Mouse (Mus musculus) WW6 (cell line): ENCODE data around the gene Dock4.

Experiments used
- DNase-seq: peaks from one replicate; pipeline ENCODE4 v3.0.0-alpha.2; 2013; ENCODE audit warnings: low read depth, low spot score

Dock4 gene

DNA sequence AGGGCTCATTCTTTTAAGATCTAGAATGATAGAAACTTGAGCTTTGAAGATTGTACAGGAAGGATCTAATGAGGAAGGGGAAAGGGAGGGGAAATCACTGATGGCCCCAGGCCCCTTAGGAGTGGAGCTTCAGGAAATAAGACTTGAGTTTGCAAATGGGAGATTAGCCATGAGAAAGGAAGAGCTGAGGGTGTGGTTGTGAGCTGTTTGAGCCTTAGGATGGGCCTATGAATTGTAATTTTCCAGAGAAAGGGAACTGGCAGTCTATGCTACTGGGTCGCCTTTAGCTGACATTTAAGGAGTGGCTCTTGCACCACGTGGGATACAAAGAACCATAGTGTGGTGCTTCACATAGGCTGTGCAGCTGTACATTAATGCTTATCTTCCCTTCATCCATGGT, 208.6 kb downstream of the Dock4 start:
- peak; percentile 11 for DNase-seq

- no peak for DNase-seq
These were observed 210.1 kb downstream of the Dock4 start for GRCm38 (mm10) chr12:40655861-40656260.

DNA sequence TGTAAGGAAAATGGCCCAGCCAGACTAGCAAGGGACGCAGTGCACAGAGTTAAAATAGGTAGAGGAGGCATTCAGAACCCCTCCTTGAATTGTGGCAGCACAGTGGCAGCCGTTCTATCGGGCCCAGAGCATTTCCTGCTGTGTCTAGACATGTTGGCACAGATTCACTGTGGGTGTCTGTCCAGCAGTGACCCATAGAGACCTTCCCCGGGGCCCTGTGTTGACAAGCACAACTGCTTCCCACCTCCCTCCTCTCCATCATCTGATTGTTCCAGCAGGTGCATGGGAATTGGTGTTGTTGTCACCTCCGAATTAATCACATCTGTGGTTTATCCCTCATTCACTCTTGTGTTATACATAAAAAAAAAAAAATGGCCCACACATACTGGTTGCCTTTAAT, 210.7 kb downstream of the Dock4 start:
- DNase-seq = no peak

DNA sequence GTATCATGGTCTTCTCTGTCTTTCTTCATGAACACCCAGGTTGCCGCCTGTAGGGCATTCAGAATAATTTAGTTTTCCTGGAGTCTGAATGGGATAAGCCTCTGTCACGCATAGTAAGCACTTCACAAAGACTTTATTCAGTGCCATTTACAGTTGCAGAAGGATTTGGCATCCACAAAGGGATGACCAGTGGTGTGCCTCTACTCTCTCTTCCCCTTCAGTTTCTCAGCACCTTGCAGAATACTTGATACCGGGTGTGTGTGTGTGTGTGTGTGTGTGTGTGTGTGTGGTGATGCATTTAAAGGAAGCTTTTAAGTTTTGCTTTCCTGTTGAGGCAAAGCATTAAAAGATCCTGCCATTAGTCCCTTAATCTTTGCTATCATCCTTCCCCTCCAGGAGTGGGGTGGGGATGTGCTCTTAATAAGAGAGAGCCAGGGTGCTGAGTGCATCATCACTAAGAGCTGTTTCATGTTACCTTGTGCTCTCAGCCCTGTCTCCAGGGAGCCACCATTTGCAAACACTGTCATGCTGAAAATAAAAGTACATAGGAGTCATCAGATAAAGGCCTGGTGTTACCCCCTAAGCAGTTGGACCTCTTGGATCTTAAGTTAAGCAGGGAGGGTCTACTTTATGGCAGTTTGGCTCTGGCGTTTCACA, 211.6 kb downstream of the Dock4 start:
- no peak for DNase-seq

DNA sequence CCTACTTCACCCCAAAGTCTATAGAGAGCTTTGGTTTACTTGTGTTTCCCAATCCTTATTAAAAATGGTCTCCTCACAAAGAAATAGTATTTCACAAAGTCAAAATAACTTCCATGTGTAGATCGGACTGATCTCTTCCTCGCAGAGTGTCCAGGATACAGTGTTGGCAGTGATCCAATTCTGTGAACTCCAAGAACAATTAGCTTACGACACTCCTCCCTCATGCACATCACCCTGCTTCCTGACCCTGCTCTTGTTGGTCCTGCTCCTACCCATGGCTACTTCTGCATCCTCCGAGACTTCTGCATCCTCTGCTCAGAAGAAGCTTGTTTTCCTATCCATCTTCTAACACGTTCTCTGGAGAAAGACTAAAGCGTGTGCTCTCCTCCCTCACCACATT, 213.9 kb downstream of the Dock4 start:
- no peak for DNase-seq

DNA sequence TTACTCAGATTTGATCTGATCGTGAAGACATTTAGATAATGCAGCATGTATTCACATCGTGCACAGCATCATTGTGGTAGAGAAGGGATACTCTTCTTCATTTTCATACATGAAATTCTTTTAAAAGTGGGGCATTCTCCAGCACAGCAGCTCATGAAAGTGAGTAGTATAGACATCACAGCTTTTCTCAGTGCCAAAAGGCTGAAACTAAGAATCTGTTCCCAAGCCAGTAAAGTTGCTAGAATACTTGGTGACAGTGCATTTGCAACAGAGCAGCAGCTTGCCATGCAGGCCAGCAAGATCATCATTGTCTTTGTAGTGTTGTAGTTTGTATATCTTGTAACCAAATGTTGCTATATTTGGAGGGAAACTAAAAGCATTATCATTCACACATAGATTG, 223.7 kb downstream of the Dock4 start:
- no peak for DNase-seq

DNA sequence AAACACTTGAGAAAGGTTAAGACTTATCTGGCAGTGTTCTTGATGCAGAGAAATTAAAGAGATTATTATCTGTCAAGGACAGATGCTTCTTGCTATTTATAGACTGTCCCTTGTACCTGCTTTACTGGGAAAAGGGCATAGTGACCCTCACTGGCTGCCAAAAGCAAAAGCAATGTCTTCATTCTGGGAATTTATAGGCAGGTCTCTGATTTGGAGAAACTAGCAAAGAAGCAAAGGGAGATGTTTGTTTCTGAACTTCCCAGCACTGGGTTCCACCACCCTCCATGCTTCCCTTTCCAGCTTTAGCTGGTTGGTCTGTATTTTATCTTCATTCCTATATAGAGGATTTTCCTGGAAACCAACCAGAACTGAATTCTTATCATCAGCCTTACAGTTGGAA, 225.0 kb downstream of the Dock4 start:
- no peak for DNase-seq

GRCm38 (mm10) chr12:40679713-40680112, 234.0 kb downstream of the Dock4 start:
- DNase-seq = no peak

- peak; percentile 9 for DNase-seq
These were observed 234.8 kb downstream of the Dock4 start for GRCm38 (mm10) chr12:40680551-40680950.

DNA sequence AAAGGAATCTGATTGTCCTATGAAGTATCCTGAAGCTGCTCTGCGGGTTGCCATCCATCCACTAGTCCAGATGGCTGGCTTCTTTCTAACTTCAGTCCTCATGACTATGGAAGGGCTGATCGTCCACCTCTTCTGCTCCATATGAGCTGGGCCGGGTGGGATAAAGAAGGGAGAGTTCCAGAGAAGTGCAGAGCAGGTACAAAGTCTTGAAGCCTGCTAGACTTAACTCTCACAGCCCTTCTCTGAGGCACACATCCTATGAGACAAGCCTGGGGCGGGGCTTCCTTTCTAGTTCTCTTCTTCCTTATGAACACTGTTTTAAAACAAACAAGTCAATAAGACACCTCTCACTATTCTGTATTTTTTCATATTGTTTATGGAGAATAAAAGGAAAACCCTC, 245.7 kb downstream of the Dock4 start:
- DNase-seq = no peak

DNA sequence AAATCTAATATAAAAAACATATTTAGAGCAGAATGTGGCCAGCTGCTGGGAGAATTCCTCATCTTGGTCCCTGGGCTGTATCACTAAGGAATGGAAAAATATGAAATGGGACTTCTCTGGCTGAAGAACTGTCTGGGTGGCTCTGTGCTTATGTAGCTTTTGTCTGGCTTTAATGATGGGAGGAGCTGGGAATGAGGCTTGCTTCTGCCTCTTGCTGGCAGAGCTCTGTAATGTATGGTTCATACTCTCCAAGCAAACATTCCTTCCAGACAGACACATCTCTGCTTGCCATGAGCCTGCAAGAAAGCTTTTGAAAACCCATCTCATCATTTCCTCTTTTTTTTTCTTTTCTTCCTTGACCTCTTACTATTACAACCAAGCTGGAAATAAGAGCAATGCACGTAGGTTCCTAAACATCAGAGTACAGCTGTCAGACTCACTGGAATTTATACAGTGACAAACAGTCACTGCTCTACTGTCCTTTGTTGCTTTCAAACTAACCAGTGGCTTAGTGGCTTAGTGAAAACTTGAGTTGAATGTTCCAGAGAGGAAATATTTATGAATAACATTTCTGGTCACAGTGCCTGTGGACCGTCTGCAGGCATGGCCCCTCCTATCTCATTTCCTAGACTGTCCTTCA, 248.4 kb downstream of the Dock4 start:
- DNase-seq = no peak

GRCm38 (mm10) chr12:40698330-40698729, 252.6 kb downstream of the Dock4 start:
- DNase-seq = no peak

DNA sequence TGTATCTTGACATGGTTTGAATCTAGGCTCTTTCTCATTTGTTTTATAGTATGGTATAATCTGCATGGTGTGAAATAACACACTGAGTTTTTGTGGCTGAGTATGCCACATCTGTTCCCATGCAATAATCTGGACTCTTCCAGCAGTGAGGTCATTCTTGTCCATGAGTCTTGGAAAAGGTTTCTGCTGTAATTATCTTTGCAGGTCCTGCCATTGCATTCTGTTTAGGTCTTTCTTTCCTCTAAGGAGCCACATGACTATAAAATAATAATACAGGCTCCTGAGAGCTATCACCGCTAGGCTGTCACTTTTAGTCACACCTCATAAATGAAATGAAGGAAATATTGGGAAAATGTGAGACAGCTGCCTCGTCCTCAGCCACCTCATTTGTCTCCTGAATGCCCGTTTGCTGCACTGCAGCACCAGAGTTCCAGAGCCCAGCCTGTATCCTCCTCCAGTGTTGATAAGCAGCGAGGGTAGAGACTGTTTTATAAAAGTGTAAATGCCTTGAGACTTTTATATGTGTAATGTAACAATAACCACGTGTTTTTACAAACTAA, 256.6 kb downstream of the Dock4 start:
- no peak for DNase-seq

GRCm38 (mm10) chr12:40704296-40704695, 258.5 kb downstream of the Dock4 start:
- DNase-seq = no peak

GRCm38 (mm10) chr12:40707108-40707507, 261.4 kb downstream of the Dock4 start:
- DNase-seq = no peak

DNA sequence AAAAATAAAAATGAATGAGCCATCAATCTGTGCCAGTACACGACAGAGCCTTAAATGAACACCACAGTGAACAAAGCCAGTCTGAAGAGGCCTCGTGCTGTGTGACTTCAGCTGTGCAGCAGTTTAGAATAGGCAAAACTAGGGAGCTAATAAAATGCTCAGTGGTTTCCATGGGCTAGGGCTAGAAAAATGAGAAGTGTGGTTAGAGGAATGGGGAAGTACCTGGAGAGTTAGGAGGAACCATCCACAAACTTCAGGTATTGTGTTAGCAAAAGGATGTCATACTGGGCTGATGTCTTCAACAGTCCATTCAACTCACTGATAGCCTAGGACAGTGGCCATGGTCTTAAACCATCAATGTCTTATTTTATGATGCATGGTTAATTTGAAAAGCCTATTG, 263.3 kb downstream of the Dock4 start:
- no peak for DNase-seq

DNA sequence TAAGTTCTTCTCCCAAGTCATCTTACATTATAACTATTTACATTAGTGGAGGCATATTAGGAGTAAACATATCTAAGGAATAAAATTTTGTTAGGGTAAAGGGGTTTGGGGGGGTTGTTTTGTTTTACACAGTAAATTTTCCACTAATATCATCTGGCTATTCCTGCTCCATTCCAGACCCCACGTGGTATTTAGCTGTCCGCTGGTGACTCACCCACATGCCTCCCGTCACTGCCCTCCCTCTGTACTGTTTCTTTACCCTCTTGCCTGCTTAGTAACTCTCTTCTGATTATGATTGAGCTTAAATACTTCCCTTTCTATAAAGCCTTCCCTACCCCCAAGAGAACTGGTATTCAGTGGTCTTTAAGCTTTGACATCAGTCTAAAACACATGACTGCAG, 266.5 kb downstream of the Dock4 start:
- no peak for DNase-seq

GRCm38 (mm10) chr12:40714288-40714687, 268.5 kb downstream of the Dock4 start:
- DNase-seq = no peak

DNA sequence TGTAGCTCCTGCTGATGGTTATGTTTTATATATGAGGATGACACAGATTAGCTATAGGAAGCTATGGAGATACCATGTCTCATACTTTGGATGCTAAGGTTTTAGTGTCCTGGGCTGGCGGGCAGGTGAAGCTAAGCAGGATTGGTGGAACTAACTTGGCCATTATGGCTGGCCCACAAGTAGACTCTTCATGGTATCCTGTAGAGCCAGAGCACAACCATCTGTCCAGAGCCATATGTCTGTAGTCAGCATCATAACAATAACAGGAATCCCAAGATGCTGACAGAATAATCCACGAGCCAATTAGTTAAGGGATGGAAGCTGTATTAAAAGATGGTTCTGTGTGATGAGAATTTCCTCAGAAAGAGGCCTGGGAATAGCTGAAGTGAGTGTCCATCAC, 269.4 kb downstream of the Dock4 start:
- no peak for DNase-seq

GRCm38 (mm10) chr12:40728373-40728772, 282.6 kb downstream of the Dock4 start:
- no peak for DNase-seq

GRCm38 (mm10) chr12:40730756-40731155, 285.0 kb downstream of the Dock4 start:
- DNase-seq = no peak

DNA sequence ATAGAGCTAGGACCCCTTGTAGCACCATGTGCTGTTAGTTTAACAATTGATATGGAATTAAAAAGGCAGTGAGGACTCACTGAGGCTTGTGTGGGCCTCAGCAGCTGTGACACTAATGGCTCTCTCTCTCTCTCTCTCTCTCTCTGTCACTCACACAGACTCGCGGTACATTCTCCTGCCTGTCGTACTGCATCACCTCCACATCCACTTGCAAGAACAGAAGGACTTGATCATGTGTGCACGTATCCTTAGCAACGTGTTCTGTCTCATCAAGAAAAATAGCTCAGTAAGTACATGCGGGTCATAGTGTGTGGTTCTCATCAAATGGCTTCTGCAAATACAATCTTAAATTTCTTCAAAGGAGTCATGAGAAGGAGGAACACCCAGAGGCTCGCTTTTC, 299.7 kb downstream of the Dock4 start:
- DNase-seq = no peak

DNA sequence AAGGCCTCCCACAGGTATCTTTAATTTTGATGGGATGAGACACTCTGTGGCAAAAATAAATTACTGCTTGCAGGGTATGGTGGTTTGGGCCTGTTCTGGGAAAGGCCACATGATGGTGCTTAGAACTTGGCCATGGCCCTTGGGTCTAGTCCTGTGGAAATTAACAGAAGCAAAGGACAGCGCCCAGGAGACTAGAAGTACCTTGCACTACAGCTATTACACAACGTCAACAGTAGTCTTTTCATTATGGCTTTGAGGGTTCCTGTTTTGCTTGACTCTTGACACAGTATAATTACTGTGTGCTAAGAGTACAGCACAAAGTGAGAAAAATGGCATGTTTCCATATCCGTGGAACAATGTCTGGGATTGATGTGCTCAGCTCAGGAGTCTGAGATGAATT, 300.3 kb downstream of the Dock4 start:
- DNase-seq = no peak
